Mouse (Mus musculus) forebrain, postnatal 0 days (tissue): Measurements from ENCODE around the gene Usp15. TPM values are rescaled to one million over a fixed set of nuclear protein-coding genes. Genes with fewer than 3 reads are reported as not detected.

Experiments
- ATAC-seq: fragments of 200-750 bp; cut with Nextera tagmentation; 2 replicates; pipeline ENCODE4 v1.8.0; 2017; ENCODE audit warnings: mild to moderate bottlenecking, moderate library complexity
- DNase-seq: peaks from one replicate; pipeline ENCODE4 v3.0.0-alpha.2; 2015
- H3K27ac ChIP-seq: fragments of 300-500 bp; sonication (generic); 2 replicates; pipeline ENCODE4 v1.5.1; 2014; ENCODE audit warnings: low read depth, mild to moderate bottlenecking, antibody characterized with exemption, low read length, moderate library complexity, mixed read lengths
- H3K27me3 ChIP-seq: fragments of 300-500 bp; sonication (generic); 2 replicates; pipeline ENCODE4 v1.6.1; 2014; ENCODE audit warnings: mild to moderate bottlenecking, low read length, mixed read lengths; ENCODE audit not compliant: insufficient read depth
- H3K36me3 ChIP-seq: fragments of 300-500 bp; sonication (generic); 2 replicates; pipeline ENCODE4 v1.6.1; 2014; ENCODE audit warnings: mild to moderate bottlenecking, moderate library complexity; ENCODE audit not compliant: insufficient read depth
- H3K4me1 ChIP-seq: fragments of 300-500 bp; sonication (generic); 2 replicates; pipeline ENCODE4 v1.6.1; 2014; ENCODE audit warnings: antibody characterized with exemption; ENCODE audit not compliant: insufficient read depth
- H3K4me2 ChIP-seq: fragments of 300-500 bp; sonication (generic); 2 replicates; pipeline ENCODE4 v1.6.1; 2014; ENCODE audit warnings: low read depth, mild to moderate bottlenecking, moderate library complexity
- H3K4me3 ChIP-seq: fragments of 300-500 bp; sonication (generic); 2 replicates; pipeline ENCODE4 v1.5.1; 2014; ENCODE audit warnings: low read depth, low read length, mixed read lengths
- H3K9ac ChIP-seq: fragments of 300-500 bp; sonication (generic); 2 replicates; pipeline ENCODE4 v1.6.1; 2014; ENCODE audit warnings: mild to moderate bottlenecking
- H3K9me3 ChIP-seq: fragments of 300-500 bp; sonication (generic); 2 replicates; pipeline ENCODE4 v1.6.1; 2016; ENCODE audit warnings: low read length
- CTCF ChIP-seq: sonication (generic); IDR thresholded peaks from 2 replicates; pipeline ENCODE4 v1.5.1; 2016; ENCODE audit warnings: antibody characterized with exemption, control low read depth, low read depth
- WGBS: fragments of 180-500 bp; shearing (Covaris S2); extraction: QIAGEN DNeasy Blood & Tissue Kit; methylation state at CpG from one replicate; pipeline ENCODE4 v1.1.7; 2014; 5-methylcytosine and 5-hydroxymethylcytosine counted together
- polyA plus RNA-seq: library from polyadenylated mRNA; unstranded; fragments of >200 nt; fragmentation: Nextera tagmentation; extraction: Ambion mirVana; gene quantifications from 2 replicates; pipeline ENCODE4 v1.2.1, GENCODE M21; 2015
- total RNA-seq: library from RNA; depleted of rRNA; stranded (reverse); fragments of >200 nt; gene quantifications from 2 replicates; pipeline ENCODE4 v1.2.3, GENCODE M21; 2014

The Usp15 gene
- total and polyA plus RNA-seq, 2 experiments from 2014 or later, result 54.1 to 72.8 TPM

- DNase-seq (no peak), ATAC-seq (no peak)
- Histone ChIP-seq H3K4me3 (no peak overlapping the region), H3K27ac (no peak overlapping the region), H3K4me1 (no peaks in the 10 kb centered on the region), H3K36me3 (no peaks in the 10 kb centered on the region), H3K27me3 (no peaks in the 10 kb centered on the region), H3K9me3 (no peaks in the 10 kb centered on the region), H3K9ac (no peak overlapping the region), H3K4me2 (no peak overlapping the region)
- TF ChIP-seq CTCF, result no peak
- 64% methylated on average over 2 of the region's 2 CpGs for WGBS
Observed at GRCm38 (mm10) chr10:123086847-123087246, 109.9 kb downstream of the Usp15 start.

- no peak for TF ChIP-seq CTCF
- Histone ChIP-seq H3K9me3 (no peaks in the 10 kb centered on the region), H3K27ac (no peak overlapping the region), H3K36me3 (no peaks in the 10 kb centered on the region), H3K4me1 (no peaks in the 10 kb centered on the region), H3K9ac (no peak overlapping the region), H3K4me3 (no peak overlapping the region), H3K27me3 (no peaks in the 10 kb centered on the region), H3K4me2 (no peak overlapping the region)
- 58% methylated on average over 10 of the region's 10 CpGs for WGBS
- ATAC-seq, result peak; percentile 56
- DNase-seq, result no peak
Observed at GRCm38 (mm10) chr10:123084900-123085641, 111.7 kb downstream of the Usp15 start.

GRCm38 (mm10) chr10:123084307-123084706 is 112.5 kb downstream of the Usp15 start:
- no peak overlapping the region for H3K27ac ChIP-seq

GRCm38 (mm10) chr10:123076245-123077023 is 120.4 kb downstream of the Usp15 start, which contains the start of gene Mon2:
Gene Mon2 (minus strand): TSS chr10:123076505.
- no peaks in the 10 kb centered on the region for H3K9me3 ChIP-seq
- peak within 1 kb of the TSS; percentile 93 for H3K4me3 ChIP-seq
- peak within 1 kb of the TSS; percentile 81 for H3K9ac ChIP-seq
- no peak for TF ChIP-seq CTCF
- 3% methylated on average over 58 of the region's 58 CpGs for WGBS
- DNase-seq (peak; percentile 97), ATAC-seq (peak; percentile 100)
- H3K27me3 ChIP-seq, result no peaks in the 10 kb centered on the region
- H3K4me1 ChIP-seq, result peaks cover 9% of the 10 kb centered on the region
- H3K27ac ChIP-seq, result peak within 1 kb of the TSS; percentile 81
- no peaks in the 10 kb centered on the region for H3K36me3 ChIP-seq
- H3K4me2 ChIP-seq, result peak within 1 kb of the TSS; percentile 74

More at GRCm38 (mm10) chr10:123084307-123084706, 112.5 kb downstream of the Usp15 start:
- H3K36me3 ChIP-seq, result no peaks in the 10 kb centered on the region
- peak; percentile 71 for ATAC-seq
- no peak for TF ChIP-seq CTCF
- no peaks in the 10 kb centered on the region for H3K27me3 ChIP-seq
- no peak for DNase-seq
- H3K4me2 ChIP-seq, result no peak overlapping the region
- no peaks in the 10 kb centered on the region for H3K4me1 ChIP-seq
- H3K9ac ChIP-seq, result no peak overlapping the region
- no peaks in the 10 kb centered on the region for H3K9me3 ChIP-seq
- 41% methylated on average over 9 of the region's 9 CpGs for WGBS
- H3K4me3 ChIP-seq, result no peak overlapping the region

GRCm38 (mm10) chr10:123075751-123076242 is 121.0 kb downstream of the Usp15 start:
- under 1% methylated on average over 42 of the region's 48 CpGs for WGBS
- Histone ChIP-seq H3K9ac (peak overlapping the region; percentile 81), H3K27ac (peak overlapping the region; percentile 81), H3K9me3 (no peaks in the 10 kb centered on the region), H3K4me2 (peak overlapping the region; percentile 74), H3K36me3 (no peaks in the 10 kb centered on the region), H3K4me3 (peak overlapping the region; percentile 93), H3K27me3 (no peaks in the 10 kb centered on the region), H3K4me1 (peaks cover 9% of the 10 kb centered on the region)
- DNase-seq (peak; percentile 37), ATAC-seq (peak; percentile 63)
- no peak for TF ChIP-seq CTCF

- no peak overlapping the region for H3K9ac ChIP-seq
- DNase-seq (no peak), ATAC-seq (no peak)
- TF ChIP-seq CTCF, result no peak
- no peak overlapping the region for H3K4me3 ChIP-seq
- no peak overlapping the region for H3K27ac ChIP-seq
- H3K4me1 ChIP-seq, result peaks cover 9% of the 10 kb centered on the region
- H3K9me3 ChIP-seq, result no peaks in the 10 kb centered on the region
- H3K27me3 ChIP-seq, result no peaks in the 10 kb centered on the region
- no peaks in the 10 kb centered on the region for H3K36me3 ChIP-seq
- no peak overlapping the region for H3K4me2 ChIP-seq
- 95% methylated on average over 2 of the region's 2 CpGs for WGBS
Observed at GRCm38 (mm10) chr10:123071997-123072396, 124.8 kb downstream of the Usp15 start.

- H3K9ac ChIP-seq, result no peak overlapping the region
- H3K4me3 ChIP-seq, result no peak overlapping the region
- no peaks in the 10 kb centered on the region for H3K27me3 ChIP-seq
- H3K27ac ChIP-seq, result no peak overlapping the region
- H3K4me1 ChIP-seq, result no peaks in the 10 kb centered on the region
- H3K36me3 ChIP-seq, result peaks cover 5% of the 10 kb centered on the region; the same call in 1 of the 2 replicates
- no peaks in the 10 kb centered on the region for H3K9me3 ChIP-seq
- no peak for TF ChIP-seq CTCF
- no peak overlapping the region for H3K4me2 ChIP-seq
- ATAC-seq (no peak), DNase-seq (no peak)
- 87% methylated on average over 2 of the region's 2 CpGs for whole genome bisulfite sequencing
Observed at GRCm38 (mm10) chr10:123063021-123063420, 133.8 kb downstream of the Usp15 start.
